Mouse (Mus musculus) gastrocnemius, adult 2 months (tissue): ENCODE data around the gene Zyx. TPM values are rescaled to one million over a fixed set of nuclear protein-coding genes. Genes with fewer than 3 reads are reported as not detected.

ENCODE experiments used
- DNase-seq: peaks from one replicate; pipeline ENCODE4 v3.0.0; 2022
- H3K27ac ChIP-seq: fragments of 200-600 bp; 2 replicates; pipeline ENCODE4 v1.8.1; 2022; ENCODE audit warnings: mild to moderate bottlenecking
- H3K4me3 ChIP-seq: fragments of 200-600 bp; 2 replicates; pipeline ENCODE4 v1.8.1; 2022; ENCODE audit warnings: mild to moderate bottlenecking, moderate library complexity
- CTCF ChIP-seq: fragments of 200-600 bp; IDR thresholded peaks from 2 replicates; pipeline ENCODE4 v1.8.1; 2022; ENCODE audit warnings: antibody characterized with exemption, mild to moderate bottlenecking, moderate library complexity
- intact Hi-C: fragments of 180-260 bp; cut with DNase I; formaldehyde crosslinking; loops from one replicate; pipeline ENCODE4 v1.15.1; 2025
- total RNA-seq, 2 experiments: library from RNA; stranded (reverse); gene quantifications; 2 replicates each; pipeline ENCODE4 v1.2.3; 2021

Gene Zyx
- total RNA-seq, 2 experiments from 2014 or later = 19.7 to 24.7 TPM

DNA sequence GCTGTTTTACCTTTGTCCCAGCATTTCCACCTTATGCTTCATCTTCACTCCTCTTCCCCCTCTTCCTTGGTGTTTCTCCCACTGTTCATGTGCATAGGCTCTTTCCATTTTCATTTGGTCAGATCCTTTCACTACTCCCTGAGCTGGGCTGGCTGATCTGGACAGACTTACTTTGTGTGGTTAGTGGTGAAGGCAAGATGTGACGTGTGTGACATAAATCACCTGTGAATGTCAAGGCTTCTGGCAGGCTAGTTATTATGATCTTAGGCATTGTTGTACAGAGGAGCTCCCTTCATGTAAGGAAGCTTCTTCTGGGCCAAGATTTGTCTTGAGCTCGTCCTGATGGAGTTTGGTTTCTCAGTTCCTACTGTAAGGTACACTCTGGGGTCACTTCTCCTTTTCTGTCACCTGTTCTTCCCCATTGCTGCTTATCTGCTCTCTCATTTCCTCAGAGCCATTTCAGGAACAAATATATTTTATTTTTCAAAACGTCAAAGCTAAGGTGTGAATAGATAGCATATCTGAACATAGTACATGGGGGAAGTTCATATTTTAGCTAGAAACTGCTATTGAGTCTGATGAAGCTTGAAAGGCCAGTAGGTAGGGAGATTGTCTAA is 47.7 kb downstream of the Zyx start:
- peak overlapping the region; percentile 70 for H3K27ac ChIP-seq
- DNase-seq = no peak
- intact Hi-C loops = no loop called here
- no peak overlapping the region for H3K4me3 ChIP-seq
- no peak for TF ChIP-seq CTCF

GRCm38 (mm10) chr6:42398285-42398684 is 48.9 kb downstream of the Zyx start:
- intact Hi-C loops = no loop called here
- H3K27ac ChIP-seq = no peak overlapping the region
- no peak for TF ChIP-seq CTCF
- H3K4me3 ChIP-seq = no peak overlapping the region
- no peak for DNase-seq

DNA sequence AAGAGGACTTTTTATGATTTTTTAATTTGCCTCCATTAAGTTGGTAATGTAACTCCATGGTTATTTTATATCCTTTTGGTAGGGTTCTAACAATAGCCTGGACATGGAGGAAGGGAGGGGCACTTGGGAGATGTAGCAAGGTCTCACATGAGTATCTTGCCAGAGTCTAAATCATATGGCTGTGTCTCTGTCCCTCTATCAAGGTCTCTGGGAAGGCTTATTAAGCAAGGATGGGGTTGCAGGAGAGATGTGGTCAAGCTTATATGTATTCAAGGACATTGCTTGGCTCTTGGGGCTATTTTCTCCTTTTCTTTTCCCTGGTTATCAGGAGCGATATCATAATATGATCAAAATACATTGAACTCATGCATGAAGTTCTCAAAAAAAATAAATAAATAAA is 49.6 kb downstream of the Zyx start:
- intact Hi-C loops = no loop called here
- no peak for DNase-seq
- no peak overlapping the region for H3K27ac ChIP-seq
- TF ChIP-seq CTCF = no peak
- H3K4me3 ChIP-seq = no peak overlapping the region

GRCm38 (mm10) chr6:42399938-42400337 is 50.5 kb downstream of the Zyx start, which contains the start of gene Tas2r143:
Gene Tas2r143, plus strand, starts transcription at chr6:42400238.
- H3K27ac ChIP-seq = no peak within 1 kb of the TSS
- H3K4me3 ChIP-seq = no peak within 1 kb of the TSS
- no peak for DNase-seq
- TF ChIP-seq CTCF = no peak
- intact Hi-C loops = no loop called here

GRCm38 (mm10) chr6:42405134-42405533 is 55.7 kb downstream of the Zyx start, which contains the start of gene Tas2r135:
Gene Tas2r135, plus strand, starts transcription at chr6:42405434.
- TF ChIP-seq CTCF = no peak

More at GRCm38 (mm10) chr6:42405134-42405533, 55.7 kb downstream of the Zyx start, which contains the start of gene Tas2r135:
- DNase-seq = no peak
- Histone ChIP-seq H3K4me3 (no peak within 1 kb of the TSS), H3K27ac (no peak within 1 kb of the TSS)
- intact Hi-C loops = no loop called here

Other genes starting within 250 kb of the Zyx start
- gene Tas2r139, start 208.7 kb upstream of the Zyx start, total RNA-seq = not detected
- gene Tas2r144, start 134.3 kb upstream of the Zyx start, total RNA-seq = not detected
- 10 to 100 TPM; 36.9 to 64.3 TPM for gene Gstk1, start 103.7 kb upstream of the Zyx start, total RNA-seq
- under 1 TPM in 1 of 2 experiments, not detected in 1; 0.33 TPM for gene Tmem139, start 87.7 kb upstream of the Zyx start, total RNA-seq
- gene Casp2, start 84.6 kb upstream of the Zyx start, total RNA-seq = 1 to 10 TPM; 5.0 to 6.1 TPM
- 100 to 1,000 TPM; 126 to 170 TPM for gene Clcn1, start 62.9 kb upstream of the Zyx start, total RNA-seq
- under 1 TPM; 0.33 to 0.45 TPM for gene Fam131b, start 25.0 kb upstream of the Zyx start, total RNA-seq
- gene Epha1, start 23.6 kb downstream of the Zyx start, total RNA-seq = under 1 TPM in 1 of 2 experiments, not detected in 1; 0.10 TPM
- gene Tas2r143, start 50.6 kb downstream of the Zyx start, total RNA-seq = not detected
- gene Tas2r135, start 55.8 kb downstream of the Zyx start, total RNA-seq = not detected
- under 1 TPM in 1 of 2 experiments, not detected in 1; 0.28 TPM for gene Tas2r126, start 84.9 kb downstream of the Zyx start, total RNA-seq
- gene Olfr458, start 115.6 kb downstream of the Zyx start, total RNA-seq = not detected
- gene Olfr457, start 126.7 kb downstream of the Zyx start, total RNA-seq = not detected
- not detected for gene Olfr456, start 137.6 kb downstream of the Zyx start, total RNA-seq
- not detected for gene Olfr455, start 198.0 kb downstream of the Zyx start, total RNA-seq
- not detected for gene Tcaf3, start 248.1 kb downstream of the Zyx start, total RNA-seq